Mouse (Mus musculus) left cerebral cortex, adult 9 months (tissue): ENCODE measurements around the gene Gng7.

Experiments
- DNase-seq, 2 experiments: peaks; one replicate each; pipeline ENCODE4 v3.0.0; 2022; ENCODE audit warnings: low spot score in 2 of 2

Gng7 gene

GRCm38 (mm10) chr10:81025639-81026275, 11.0 kb upstream of the Gng7 start, which contains the start of gene Diras1:
Gene Diras1, minus strand, starts transcription at chr10:81025662.
- DNase-seq = no peak

GRCm38 (mm10) chr10:81025047-81025621, 10.4 kb upstream of the Gng7 start:
- no peak for DNase-seq

GRCm38 (mm10) chr10:81024346-81024937, 9.7 kb upstream of the Gng7 start:
- DNase-seq = no peak

GRCm38 (mm10) chr10:81022744-81023143, 8.0 kb upstream of the Gng7 start:
- no peak for DNase-seq

- DNase-seq = no peak
Measured at GRCm38 (mm10) chr10:81021547-81022110, 6.9 kb upstream of the Gng7 start.

GRCm38 (mm10) chr10:81020207-81020606, 5.5 kb upstream of the Gng7 start:
- no peak for DNase-seq

- DNase-seq = no peak
Measured at GRCm38 (mm10) chr10:81019687-81020086, 4.9 kb upstream of the Gng7 start.

- DNase-seq = no peak
Measured at GRCm38 (mm10) chr10:81018326-81018725, 3.6 kb upstream of the Gng7 start.

GRCm38 (mm10) chr10:81016645-81017044, 1.9 kb upstream of the Gng7 start:
- DNase-seq = no peak

GRCm38 (mm10) chr10:81015666-81016065, 921 bp upstream of the Gng7 start:
- no peak for DNase-seq

GRCm38 (mm10) chr10:81010851-81011250, 3.9 kb downstream of the Gng7 start:
- no peak for DNase-seq

GRCm38 (mm10) chr10:81007240-81007639, 7.5 kb downstream of the Gng7 start:
- no peak for DNase-seq

- peak in 1 of 2 experiments; percentile 55 for DNase-seq
Measured at GRCm38 (mm10) chr10:81006005-81006677, 8.6 kb downstream of the Gng7 start.

- DNase-seq = peak; percentile 67 to 80
Measured at GRCm38 (mm10) chr10:81001161-81001560, 13.6 kb downstream of the Gng7 start.

GRCm38 (mm10) chr10:81000197-81001062, 14.3 kb downstream of the Gng7 start:
- DNase-seq = no peak

- DNase-seq = peak; percentile 78 to 94
Measured at GRCm38 (mm10) chr10:80999362-81000196, 15.2 kb downstream of the Gng7 start.

GRCm38 (mm10) chr10:80998778-80999177, 16.0 kb downstream of the Gng7 start:
- peak in 1 of 2 experiments; percentile 75 for DNase-seq

- no peak for DNase-seq
Measured at GRCm38 (mm10) chr10:80998021-80998420, 16.7 kb downstream of the Gng7 start.

GRCm38 (mm10) chr10:80997332-80997731, 17.4 kb downstream of the Gng7 start:
- no peak for DNase-seq

GRCm38 (mm10) chr10:80996501-80996900, 18.2 kb downstream of the Gng7 start:
- DNase-seq = no peak
